Mouse (Mus musculus) frontal cortex, postnatal 25 days (tissue): ENCODE data around the gene Klhdc7a.

Experiments used
- DNase-seq, 2 experiments: peaks; one replicate each; pipeline ENCODE4 v3.0.0; 2022; ENCODE audit warnings: low spot score in 2 of 2

Gene Klhdc7a

GRCm38 (mm10) chr4:139960086-139960713, 7.6 kb downstream of the Klhdc7a start:
- DNase-seq: no peak

GRCm38 (mm10) chr4:139959188-139959587, 8.6 kb downstream of the Klhdc7a start:
- no peak for DNase-seq

GRCm38 (mm10) chr4:139950876-139951485, 16.8 kb downstream of the Klhdc7a start:
- DNase-seq: no peak

- DNase-seq: no peak
Observed at GRCm38 (mm10) chr4:139950431-139950848, 17.4 kb downstream of the Klhdc7a start.

GRCm38 (mm10) chr4:139948591-139948990, 19.2 kb downstream of the Klhdc7a start:
- no peak for DNase-seq

- no peak for DNase-seq
Observed at GRCm38 (mm10) chr4:139947341-139947740, 20.5 kb downstream of the Klhdc7a start.

GRCm38 (mm10) chr4:139941831-139942230, 26.0 kb downstream of the Klhdc7a start:
- DNase-seq: no peak

GRCm38 (mm10) chr4:139935557-139935956, 32.3 kb downstream of the Klhdc7a start:
- no peak for DNase-seq

- peak in 1 of 2 experiments; percentile 38 for DNase-seq
Observed at GRCm38 (mm10) chr4:139932970-139933801, 34.6 kb downstream of the Klhdc7a start.

GRCm38 (mm10) chr4:139931790-139932510, 35.9 kb downstream of the Klhdc7a start:
- DNase-seq: no peak

- DNase-seq: no peak
Observed at GRCm38 (mm10) chr4:139930885-139931284, 36.9 kb downstream of the Klhdc7a start.

- DNase-seq: peak; percentile 40
Observed at GRCm38 (mm10) chr4:139926161-139926561, 41.7 kb downstream of the Klhdc7a start.

- DNase-seq: peak in 1 of 2 experiments; percentile 33
Observed at GRCm38 (mm10) chr4:139925275-139926160, 42.3 kb downstream of the Klhdc7a start.

GRCm38 (mm10) chr4:139916731-139917130, 51.1 kb downstream of the Klhdc7a start:
- no peak for DNase-seq
